Mouse (Mus musculus): ENCODE data around the gene Dnajb14. TPM values are rescaled to one million over a fixed set of nuclear protein-coding genes. Genes with fewer than 3 reads are reported as not detected.
"Not testable (repeated sequence)": the region's sequence is repeated elsewhere in the genome, so short reads cannot be mapped to it uniquely, and the experiment has no call there.

The Dnajb14 gene
- polyA plus RNA-seq, 1 experiment, result 2.5 TPM

GRCm38 (mm10) chr3:137946827-137947226 lies 79.4 kb downstream of the Dnajb14 start:
- H3K4me1 ChIP-seq, result peaks cover 94% of the 10 kb centered on the region
- peaks cover 99% of the 10 kb centered on the region for H3K36me3 ChIP-seq (replicated peaks; ENCODE audit: low read length)

GRCm38 (mm10) chr3:137947525-137947924 lies 80.0 kb downstream of the Dnajb14 start:
- H3K4me1 ChIP-seq, result peaks cover 94% of the 10 kb centered on the region
- H3K36me3 ChIP-seq (replicated peaks; ENCODE audit: low read length), result peaks cover 99% of the 10 kb centered on the region
- no peak for TF ChIP-seq FLI1 (IDR thresholded peaks at IDR 0.05; ENCODE audit: low read length)
- TF ChIP-seq GATA1 (IDR thresholded peaks at IDR 0.05; ENCODE audit: borderline replicate concordance, low read length), result no peak

More at GRCm38 (mm10) chr3:137946827-137947226, 79.4 kb downstream of the Dnajb14 start:
- Histone ChIP-seq H3K9me3 (no peaks in the 10 kb centered on the region), H3K27me3 (replicated peaks) (no peaks in the 10 kb centered on the region), H3K4me3 (replicated peaks) (no peak overlapping the region)
- TF ChIP-seq FLI1 (IDR thresholded peaks at IDR 0.05; ENCODE audit: low read length) (no peak), GATA1 (IDR thresholded peaks at IDR 0.05; ENCODE audit: borderline replicate concordance, low read length) (no peak)

GRCm38 (mm10) chr3:137950191-137950885 lies 82.9 kb downstream of the Dnajb14 start:
- Histone ChIP-seq H3K4me1 (peaks cover 100% of the 10 kb centered on the region), H3K27me3 (replicated peaks) (no peaks in the 10 kb centered on the region), H3K4me3 (replicated peaks) (peak overlapping the region; percentile 75), H3K9me3 (no peaks in the 10 kb centered on the region), H3K36me3 (replicated peaks; ENCODE audit: low read length) (peaks cover 99% of the 10 kb centered on the region)
- TF ChIP-seq GATA1 (IDR thresholded peaks at IDR 0.05; ENCODE audit: borderline replicate concordance, low read length) (no peak), FLI1 (IDR thresholded peaks at IDR 0.05; ENCODE audit: low read length) (no peak)

More at GRCm38 (mm10) chr3:137947525-137947924, 80.0 kb downstream of the Dnajb14 start:
- Histone ChIP-seq H3K9me3 (no peaks in the 10 kb centered on the region), H3K4me3 (replicated peaks) (no peak overlapping the region), H3K27me3 (replicated peaks) (no peaks in the 10 kb centered on the region)

GRCm38 (mm10) chr3:137951302-137951701 lies 83.8 kb downstream of the Dnajb14 start:
- H3K4me3 ChIP-seq (replicated peaks); H3K27me3 ChIP-seq (replicated peaks); H3K9me3 ChIP-seq: not testable (repeated sequence)
- Histone ChIP-seq H3K36me3 (replicated peaks; ENCODE audit: low read length) (peaks cover 99% of the 10 kb centered on the region), H3K4me1 (peaks cover 100% of the 10 kb centered on the region)

GRCm38 (mm10) chr3:137951819-137952218 lies 84.3 kb downstream of the Dnajb14 start:
- Histone ChIP-seq H3K9me3 (no peaks in the 10 kb centered on the region), H3K4me3 (replicated peaks) (peak overlapping the region; percentile 72), H3K27me3 (replicated peaks) (no peaks in the 10 kb centered on the region), H3K36me3 (replicated peaks; ENCODE audit: low read length) (peaks cover 99% of the 10 kb centered on the region), H3K4me1 (peaks cover 100% of the 10 kb centered on the region)
- TF ChIP-seq GATA1 (IDR thresholded peaks at IDR 0.05; ENCODE audit: borderline replicate concordance, low read length) (no peak), FLI1 (IDR thresholded peaks at IDR 0.05; ENCODE audit: low read length) (no peak)

- Histone ChIP-seq H3K4me1 (peaks cover 100% of the 10 kb centered on the region), H3K4me3 (replicated peaks) (peak overlapping the region; percentile 86), H3K9me3 (no peaks in the 10 kb centered on the region), H3K27me3 (replicated peaks) (no peaks in the 10 kb centered on the region), H3K36me3 (replicated peaks; ENCODE audit: low read length) (peaks cover 99% of the 10 kb centered on the region)
- no peak for TF ChIP-seq GATA1 (IDR thresholded peaks at IDR 0.05; ENCODE audit: borderline replicate concordance, low read length)
- TF ChIP-seq FLI1 (IDR thresholded peaks at IDR 0.05; ENCODE audit: low read length), result no peak
Observed at GRCm38 (mm10) chr3:137952225-137952913, 84.9 kb downstream of the Dnajb14 start.

- Histone ChIP-seq H3K4me1 (peaks cover 100% of the 10 kb centered on the region), H3K4me3 (replicated peaks) (peak overlapping the region; percentile 86), H3K9me3 (no peaks in the 10 kb centered on the region), H3K27me3 (replicated peaks) (no peaks in the 10 kb centered on the region), H3K36me3 (replicated peaks; ENCODE audit: low read length) (peaks cover 99% of the 10 kb centered on the region)
- TF ChIP-seq FLI1 (IDR thresholded peaks at IDR 0.05; ENCODE audit: low read length) (no peak), GATA1 (IDR thresholded peaks at IDR 0.05; ENCODE audit: borderline replicate concordance, low read length) (no peak)
Observed at GRCm38 (mm10) chr3:137952914-137953880, 85.7 kb downstream of the Dnajb14 start.

GRCm38 (mm10) chr3:137954256-137954916 lies 86.9 kb downstream of the Dnajb14 start:
- Histone ChIP-seq H3K4me1 (peaks cover 95% of the 10 kb centered on the region), H3K4me3 (replicated peaks) (peak overlapping the region; percentile 68), H3K27me3 (replicated peaks) (no peaks in the 10 kb centered on the region), H3K36me3 (replicated peaks; ENCODE audit: low read length) (peaks cover 96% of the 10 kb centered on the region), H3K9me3 (no peaks in the 10 kb centered on the region)
- TF ChIP-seq FLI1 (IDR thresholded peaks at IDR 0.05; ENCODE audit: low read length), result no peak
- TF ChIP-seq GATA1 (IDR thresholded peaks at IDR 0.05; ENCODE audit: borderline replicate concordance, low read length), result no peak

GRCm38 (mm10) chr3:137955560-137956081 lies 88.1 kb downstream of the Dnajb14 start:
- peak overlapping the region; percentile 3 for H3K4me3 ChIP-seq (replicated peaks)
- H3K4me1 ChIP-seq, result peaks cover 90% of the 10 kb centered on the region
- H3K9me3 ChIP-seq, result no peaks in the 10 kb centered on the region
- no peaks in the 10 kb centered on the region for H3K27me3 ChIP-seq (replicated peaks)
- H3K36me3 ChIP-seq (replicated peaks; ENCODE audit: low read length), result peaks cover 93% of the 10 kb centered on the region
- no peak for TF ChIP-seq GATA1 (IDR thresholded peaks at IDR 0.05; ENCODE audit: borderline replicate concordance, low read length)
- TF ChIP-seq FLI1 (IDR thresholded peaks at IDR 0.05; ENCODE audit: low read length), result no peak

All from megakaryocyte, embryonic 14.5 days (primary cell).